Mouse (Mus musculus) CD8-positive naive resting alpha-beta T cell, adult 57 days (primary cell): ENCODE data around the gene Prune2. TPM values are rescaled to one million over a fixed set of nuclear protein-coding genes. Genes with fewer than 3 reads are reported as not detected.

Experiments
- total RNA-seq: library from RNA; stranded (reverse); gene quantifications from one replicate; pipeline ENCODE4 v1.2.4, GENCODE M21; 2023

Gene Prune2
- not detected for total RNA-seq

DNA sequence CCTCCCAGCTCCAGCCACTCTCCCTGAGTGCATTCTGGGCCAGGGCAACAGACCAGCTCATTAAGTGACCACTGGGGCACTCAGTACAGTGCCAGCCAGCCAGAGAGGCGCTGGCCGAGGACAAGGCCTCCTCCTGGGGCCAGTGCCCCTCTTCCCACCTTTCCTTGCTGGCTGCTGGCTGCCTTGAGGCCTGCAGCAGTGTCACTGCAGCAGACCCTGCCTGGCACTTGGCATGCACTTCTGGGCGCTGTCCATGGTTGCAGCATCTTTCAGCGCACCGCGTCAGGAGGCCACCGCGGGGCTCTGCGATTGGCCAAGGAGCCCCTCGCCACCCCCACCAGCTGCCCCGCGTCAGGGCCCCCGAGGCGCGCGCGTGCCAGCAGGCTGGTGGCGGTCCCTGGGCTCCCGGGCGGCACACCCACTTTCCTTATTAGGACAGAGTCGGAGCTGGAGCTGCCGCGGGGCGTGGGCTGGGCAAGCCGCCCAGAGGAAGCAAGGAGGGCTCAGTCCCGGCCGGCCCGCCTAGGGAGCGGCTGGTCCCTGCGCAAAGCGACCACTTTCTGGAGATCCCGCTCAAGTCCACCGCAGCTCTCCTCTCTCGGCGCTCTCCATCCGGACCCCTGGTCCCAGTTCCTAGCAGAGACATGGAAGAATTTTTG is at the start of gene Prune2:
Prune2 (plus strand) TSS at position 506 of the 659 bp plus-strand sequence.

Other genes with a start within 250 kb of the Prune2 start
- 89.5 TPM for gene Vps13a, start 175.2 kb upstream of the Prune2 start, total RNA-seq
- gene Foxb2, start 82.3 kb upstream of the Prune2 start, total RNA-seq: not detected